Mouse (Mus musculus) midbrain, embryonic 12.5 days (tissue): ENCODE results near the gene Has3. TPM values are rescaled to one million over a fixed set of nuclear protein-coding genes. Genes with fewer than 3 reads are reported as not detected.

Experiments
- ATAC-seq: fragments of 200-750 bp; cut with Nextera tagmentation; 2 replicates; pipeline ENCODE4 v1.8.0; 2017; ENCODE audit warnings: low read depth, moderate TSS enrichment, moderate library complexity; ENCODE audit not compliant: low FRiP score
- H3K27ac ChIP-seq: fragments of 300-500 bp; sonication (generic); replicated peaks from 2 replicates; pipeline ENCODE4 v1.5.1; 2016; ENCODE audit warnings: mild to moderate bottlenecking
- H3K27me3 ChIP-seq: fragments of 300-500 bp; sonication (generic); 2 replicates; pipeline ENCODE4 v1.6.1; 2016; ENCODE audit warnings: mild to moderate bottlenecking
- H3K36me3 ChIP-seq: fragments of 300-500 bp; sonication (generic); 2 replicates; pipeline ENCODE4 v1.6.1; 2016
- H3K4me1 ChIP-seq: fragments of 300-500 bp; sonication (generic); 2 replicates; pipeline ENCODE4 v1.6.1; 2016
- H3K4me2 ChIP-seq: fragments of 300-500 bp; sonication (generic); replicated peaks from 2 replicates; pipeline ENCODE4 v1.6.1; 2016; ENCODE audit warnings: mild to moderate bottlenecking, moderate library complexity
- H3K4me3 ChIP-seq: fragments of 300-500 bp; sonication (generic); 2 replicates; pipeline ENCODE4 v1.5.1; 2016; ENCODE audit warnings: mild to moderate bottlenecking
- H3K9ac ChIP-seq: fragments of 300-500 bp; sonication (generic); replicated peaks from 2 replicates; pipeline ENCODE4 v1.6.1; 2016; ENCODE audit warnings: mild to moderate bottlenecking, moderate library complexity
- H3K9me3 ChIP-seq: fragments of 300-500 bp; sonication (generic); 2 replicates; pipeline ENCODE4 v1.6.1; 2016; ENCODE audit warnings: mild to moderate bottlenecking
- WGBS: fragments of 180-500 bp; shearing (Covaris S2); methylation state at CpG from one replicate; pipeline ENCODE4 v1.1.7; 2016; 5-methylcytosine and 5-hydroxymethylcytosine counted together
- polyA plus RNA-seq: library from polyadenylated mRNA; unstranded; fragments of >200 nt; fragmentation: Nextera tagmentation; extraction: Ambion mirVana; gene quantifications from 2 replicates; pipeline ENCODE4 v1.2.1, GENCODE M21; 2016

Has3 gene
- polyA plus RNA-seq, 1 experiment from 2014 or later = 0.38 TPM

- Histone ChIP-seq H3K4me3 (peak overlapping the region; percentile 96), H3K4me1 (peaks cover 23% of the 10 kb centered on the region), H3K9ac (peak overlapping the region; percentile 97), H3K9me3 (no peaks in the 10 kb centered on the region), H3K27ac (peak overlapping the region; percentile 94), H3K27me3 (no peaks in the 10 kb centered on the region), H3K4me2 (peak overlapping the region; percentile 82), H3K36me3 (peaks cover 8% of the 10 kb centered on the region)
- WGBS = under 1% methylated on average over 15 of the region's 15 CpGs
- ATAC-seq = no peak
Observed at GRCm38 (mm10) chr8:106892210-106892805, 22.3 kb downstream of the Has3 start.

DNA sequence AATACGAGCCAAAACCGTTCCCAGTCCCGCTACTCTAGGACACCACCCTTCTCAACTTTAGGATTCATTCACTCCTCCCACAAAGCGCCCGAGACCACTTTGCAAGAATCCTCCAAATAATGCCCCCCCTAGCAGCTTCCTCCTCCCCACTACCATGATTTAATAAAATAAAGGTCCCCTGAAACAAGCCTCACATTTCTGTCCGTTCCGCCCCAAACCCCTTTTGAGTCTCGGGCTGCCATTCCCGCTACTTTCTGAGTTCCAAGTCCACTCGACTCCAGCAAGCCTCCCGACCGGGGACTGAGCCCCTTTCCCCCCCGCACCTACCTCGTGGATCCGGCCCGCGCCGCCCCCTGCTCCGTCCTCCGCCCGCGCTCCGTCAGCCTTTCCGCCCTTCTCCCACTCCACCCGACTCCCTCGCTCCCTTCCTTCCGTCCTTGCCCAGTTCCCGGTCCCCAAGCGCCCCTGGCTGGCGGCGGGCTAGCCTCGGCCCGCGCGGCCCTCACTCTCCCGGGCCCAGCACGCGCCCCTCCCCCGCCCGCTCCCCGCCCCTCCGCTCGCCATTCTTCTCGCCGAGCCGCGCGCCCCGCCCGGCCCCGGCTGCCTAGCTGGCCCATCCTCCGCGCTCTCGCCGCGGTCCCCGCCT is 22.9 kb downstream of the Has3 start:
- peak overlapping the region; percentile 97 for H3K9ac ChIP-seq
- H3K4me2 ChIP-seq = peak overlapping the region; percentile 82
- 1% methylated on average over 55 of the region's 57 CpGs for WGBS
- no peaks in the 10 kb centered on the region for H3K27me3 ChIP-seq
- peak overlapping the region; percentile 96 for H3K4me3 ChIP-seq
- peaks cover 23% of the 10 kb centered on the region for H3K4me1 ChIP-seq
- peak overlapping the region; percentile 94 for H3K27ac ChIP-seq
- peak; percentile 84 for ATAC-seq
- peaks cover 13% of the 10 kb centered on the region for H3K36me3 ChIP-seq
- no peaks in the 10 kb centered on the region for H3K9me3 ChIP-seq

GRCm38 (mm10) chr8:106893481-106894156 is 23.6 kb downstream of the Has3 start, which contains the start of gene Utp4:
TSS of gene Utp4 (plus strand) at chr8:106893636.
- Histone ChIP-seq H3K9ac (peak within 1 kb of the TSS; percentile 97), H3K4me2 (peak within 1 kb of the TSS; percentile 82), H3K4me1 (peaks cover 23% of the 10 kb centered on the region), H3K27ac (peak within 1 kb of the TSS; percentile 94), H3K36me3 (peaks cover 20% of the 10 kb centered on the region), H3K9me3 (no peaks in the 10 kb centered on the region), H3K4me3 (peak within 1 kb of the TSS; percentile 96), H3K27me3 (no peaks in the 10 kb centered on the region)
- under 1% methylated on average over 63 of the region's 63 CpGs for WGBS
- ATAC-seq = peak; percentile 96

- H3K9me3 ChIP-seq = no peaks in the 10 kb centered on the region
- peaks cover 3% of the 10 kb centered on the region for H3K4me1 ChIP-seq
- H3K36me3 ChIP-seq = peaks cover 75% of the 10 kb centered on the region
- no peak overlapping the region for H3K4me2 ChIP-seq
- H3K27ac ChIP-seq = no peak overlapping the region
- H3K27me3 ChIP-seq = no peaks in the 10 kb centered on the region
- ATAC-seq = no peak
- WGBS = 92% methylated on average over 5 of the region's 5 CpGs
- no peak overlapping the region for H3K9ac ChIP-seq
- H3K4me3 ChIP-seq = no peak overlapping the region
Observed at GRCm38 (mm10) chr8:106899473-106899872, 29.4 kb downstream of the Has3 start.

DNA sequence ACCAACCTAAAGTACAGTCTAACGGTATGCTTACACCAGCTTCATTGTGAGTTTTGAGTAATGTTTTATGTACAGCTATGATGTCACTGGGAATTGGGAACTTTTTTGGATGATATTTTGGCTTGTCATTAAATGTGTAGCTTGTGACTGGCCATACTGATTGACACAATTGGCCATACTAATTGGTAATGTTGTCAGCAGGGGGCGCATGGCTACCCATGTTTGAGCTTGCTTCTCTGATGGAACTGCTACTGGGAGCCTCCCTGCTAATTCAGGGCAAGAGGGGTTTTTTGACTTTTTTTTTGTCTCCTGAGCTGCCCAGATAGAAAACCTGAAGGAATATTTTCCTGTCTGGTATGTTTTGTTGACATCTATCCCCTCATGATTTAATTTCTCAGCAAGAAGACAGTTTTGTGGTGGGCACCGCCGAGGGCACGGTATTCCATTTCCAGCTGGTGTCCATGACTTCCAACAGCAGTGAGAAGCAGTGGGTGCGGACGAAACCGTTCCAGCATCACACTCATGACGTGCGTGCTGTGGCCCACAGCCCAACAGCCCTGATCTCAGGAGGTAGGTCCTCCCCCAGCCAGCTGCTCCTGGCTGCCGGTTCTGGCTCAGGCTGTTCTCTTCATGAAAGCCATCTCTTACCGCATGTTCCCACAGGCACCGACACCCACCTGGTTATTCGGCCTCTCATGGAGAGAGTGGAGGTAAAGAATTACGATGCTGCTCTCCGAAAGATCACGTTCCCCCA is 35.9 kb downstream of the Has3 start:
- no peaks in the 10 kb centered on the region for H3K27me3 ChIP-seq
- no peaks in the 10 kb centered on the region for H3K9me3 ChIP-seq
- no peaks in the 10 kb centered on the region for H3K4me1 ChIP-seq
- H3K4me2 ChIP-seq = no peak overlapping the region
- no peak overlapping the region for H3K9ac ChIP-seq
- no peak overlapping the region for H3K27ac ChIP-seq
- peaks cover 81% of the 10 kb centered on the region for H3K36me3 ChIP-seq
- H3K4me3 ChIP-seq = no peak overlapping the region
- no peak for ATAC-seq
- WGBS = 93% methylated on average over 17 of the region's 17 CpGs

DNA sequence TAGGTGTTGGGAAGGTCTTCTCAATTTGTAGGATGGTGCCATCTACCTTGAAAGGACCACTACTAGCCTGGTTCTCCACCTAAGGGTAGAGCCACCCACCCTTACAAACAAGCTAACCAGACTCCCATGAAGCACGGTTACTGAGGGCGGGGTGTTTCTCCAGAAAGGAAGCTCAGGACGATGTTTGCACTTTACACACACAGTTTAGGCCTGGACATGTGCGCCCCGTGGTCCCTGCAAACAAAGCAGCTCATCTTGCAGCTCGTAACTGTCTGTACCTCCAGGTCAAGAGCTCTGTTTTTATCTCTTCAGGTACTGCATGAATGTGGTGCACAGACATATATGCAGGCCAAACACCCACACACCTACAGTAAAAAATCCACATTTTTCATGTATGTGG is 36.6 kb downstream of the Has3 start:
- 97% methylated on average over 6 of the region's 6 CpGs for WGBS
- H3K27ac ChIP-seq = no peak overlapping the region
- no peaks in the 10 kb centered on the region for H3K27me3 ChIP-seq
- no peak overlapping the region for H3K9ac ChIP-seq
- ATAC-seq = no peak
- no peaks in the 10 kb centered on the region for H3K9me3 ChIP-seq
- H3K4me1 ChIP-seq = no peaks in the 10 kb centered on the region
- peaks cover 81% of the 10 kb centered on the region for H3K36me3 ChIP-seq
- no peak overlapping the region for H3K4me2 ChIP-seq
- no peak overlapping the region for H3K4me3 ChIP-seq

- Histone ChIP-seq H3K27ac (no peak overlapping the region), H3K36me3 (peaks cover 79% of the 10 kb centered on the region), H3K4me3 (no peak overlapping the region), H3K9ac (no peak overlapping the region), H3K4me1 (no peaks in the 10 kb centered on the region), H3K9me3 (no peaks in the 10 kb centered on the region), H3K27me3 (no peaks in the 10 kb centered on the region), H3K4me2 (no peak overlapping the region)
- WGBS = 89% methylated on average over 6 of the region's 6 CpGs
- ATAC-seq = no peak
Observed at GRCm38 (mm10) chr8:106907450-106907849, 37.4 kb downstream of the Has3 start.

GRCm38 (mm10) chr8:106908291-106908690 is 38.2 kb downstream of the Has3 start:
- Histone ChIP-seq H3K9me3 (no peaks in the 10 kb centered on the region), H3K9ac (no peak overlapping the region), H3K4me3 (no peak overlapping the region), H3K27me3 (no peaks in the 10 kb centered on the region), H3K4me2 (no peak overlapping the region), H3K27ac (no peak overlapping the region), H3K4me1 (no peaks in the 10 kb centered on the region), H3K36me3 (peaks cover 76% of the 10 kb centered on the region)
- no peak for ATAC-seq
- 87% methylated on average over 7 of the region's 7 CpGs for WGBS

DNA sequence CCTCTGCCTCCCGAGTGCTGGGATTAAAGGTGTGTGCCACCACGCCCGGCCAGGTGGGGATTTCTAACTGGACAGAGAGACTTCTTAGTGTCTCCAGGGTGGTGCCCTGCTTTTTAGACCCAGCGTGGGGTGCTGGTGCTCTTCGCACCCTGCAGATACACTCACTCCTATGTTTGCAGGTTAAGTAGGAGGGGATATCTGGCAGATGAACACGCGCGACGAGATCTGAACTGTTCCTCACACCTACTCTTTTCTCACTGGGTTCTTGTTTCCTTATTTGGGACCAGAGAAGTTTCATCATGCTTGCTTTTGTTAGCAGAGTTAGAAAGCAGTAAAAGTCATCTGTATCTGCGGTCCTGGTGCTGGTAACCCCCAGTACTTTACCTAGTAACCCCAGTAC is 43.6 kb downstream of the Has3 start:
- Histone ChIP-seq H3K27ac (no peak overlapping the region), H3K27me3 (no peaks in the 10 kb centered on the region), H3K4me1 (no peaks in the 10 kb centered on the region), H3K4me3 (no peak overlapping the region), H3K9me3 (no peaks in the 10 kb centered on the region), H3K36me3 (peaks cover 76% of the 10 kb centered on the region), H3K9ac (no peak overlapping the region), H3K4me2 (no peak overlapping the region)
- WGBS = 95% methylated on average over 10 of the region's 10 CpGs
- ATAC-seq = no peak

GRCm38 (mm10) chr8:106919721-106920394 is 49.8 kb downstream of the Has3 start:
- Histone ChIP-seq H3K9ac (no peak overlapping the region), H3K27ac (no peak overlapping the region), H3K9me3 (no peaks in the 10 kb centered on the region), H3K4me3 (no peak overlapping the region), H3K4me2 (no peak overlapping the region), H3K4me1 (no peaks in the 10 kb centered on the region), H3K27me3 (no peaks in the 10 kb centered on the region), H3K36me3 (peaks cover 73% of the 10 kb centered on the region)
- no peak for ATAC-seq
- WGBS = 96% methylated on average over 8 of the region's 8 CpGs

GRCm38 (mm10) chr8:106920395-106920741 is 50.3 kb downstream of the Has3 start:
- no peak for ATAC-seq
- Histone ChIP-seq H3K4me2 (no peak overlapping the region), H3K9me3 (no peaks in the 10 kb centered on the region), H3K9ac (no peak overlapping the region), H3K4me3 (no peak overlapping the region), H3K36me3 (peaks cover 68% of the 10 kb centered on the region), H3K4me1 (no peaks in the 10 kb centered on the region), H3K27ac (no peak overlapping the region), H3K27me3 (no peaks in the 10 kb centered on the region)
- WGBS = 94% methylated on average over 5 of the region's 5 CpGs
